Mouse (Mus musculus) heart, embryonic 14.5 days (tissue): ENCODE data around the gene Kcnj6. TPM values are rescaled to one million over a fixed set of nuclear protein-coding genes. Genes with fewer than 3 reads are reported as not detected.
A peak's percentile ranks its signal among the peaks of the same experiment; 100 is the strongest.
"Not testable (repeated sequence)": the region's sequence is repeated elsewhere in the genome, so short reads cannot be mapped to it uniquely, and the experiment has no call there.

Source experiments
- ATAC-seq: fragments of 200-750 bp; cut with Nextera tagmentation; 2 replicates; pipeline ENCODE4 v1.8.0; 2017; ENCODE audit warnings: low read depth, moderate TSS enrichment; ENCODE audit not compliant: insufficient number of reproducible peaks, insufficient read depth, low FRiP score
- H3K27ac ChIP-seq, 2 experiments: fragments of 200-500 bp in 1 of 2; fragments of 300-500 bp in 1 of 2; sonication (generic) in 1 of 2; replicated peaks in 1 of 2; 2 replicates each; pipeline ENCODE4 v1.5.1; 2012 to 2014; ENCODE audit warnings: low read depth in 2 of 2, low read length in 2 of 2, control low read depth in 1 of 2, mild to moderate bottlenecking in 1 of 2, mixed read lengths in 1 of 2; ENCODE audit not compliant: control insufficient read depth in 1 of 2, insufficient read depth in 1 of 2
- H3K27me3 ChIP-seq: fragments of 300-500 bp; sonication (generic); 2 replicates; pipeline ENCODE4 v1.6.1; 2014; ENCODE audit warnings: mild to moderate bottlenecking, low read length, control low read depth; ENCODE audit not compliant: control insufficient read depth, insufficient read depth
- H3K36me3 ChIP-seq: fragments of 300-500 bp; sonication (generic); 2 replicates; pipeline ENCODE4 v1.6.1; 2014; ENCODE audit warnings: mild to moderate bottlenecking, control low read depth, low read length, mixed read lengths; ENCODE audit not compliant: control insufficient read depth, insufficient read depth
- H3K4me1 ChIP-seq, 2 experiments: fragments of 200-500 bp in 1 of 2; fragments of 300-500 bp in 1 of 2; sonication (generic) in 1 of 2; 2 replicates each; pipeline ENCODE4 v1.6.1; 2012 to 2014; ENCODE audit warnings: low read length in 2 of 2, control low read depth in 1 of 2, mixed read lengths in 1 of 2; ENCODE audit not compliant: control insufficient read depth in 2 of 2, insufficient read depth in 2 of 2
- H3K4me2 ChIP-seq: fragments of 300-500 bp; sonication (generic); 2 replicates; pipeline ENCODE4 v1.6.1; 2014; ENCODE audit warnings: mild to moderate bottlenecking, low read length
- H3K4me3 ChIP-seq, 2 experiments: fragments of 200-500 bp in 1 of 2; fragments of 300-500 bp in 1 of 2; sonication (generic) in 1 of 2; 2 replicates each; pipeline ENCODE4 v1.5.1; 2012 to 2014; ENCODE audit warnings: low read length in 2 of 2, mild to moderate bottlenecking in 2 of 2, control low read depth in 1 of 2, low read depth in 1 of 2, moderate library complexity in 1 of 2; ENCODE audit not compliant: control insufficient read depth in 1 of 2, insufficient read depth in 1 of 2
- H3K9ac ChIP-seq: fragments of 300-500 bp; sonication (generic); 2 replicates; pipeline ENCODE4 v1.6.1; 2014; ENCODE audit warnings: mild to moderate bottlenecking, low read length
- H3K9me3 ChIP-seq: fragments of 300-500 bp; sonication (generic); 2 replicates; pipeline ENCODE4 v1.6.1; 2016; ENCODE audit warnings: low read length, control low read depth; ENCODE audit not compliant: control insufficient read depth
- WGBS: fragments of 180-500 bp; shearing (Covaris S2); extraction: QIAGEN DNeasy Blood & Tissue Kit; methylation state at CpG from one replicate; pipeline ENCODE4 v1.1.7; 2014; 5-methylcytosine and 5-hydroxymethylcytosine counted together
- polyA plus RNA-seq: library from polyadenylated mRNA; unstranded; fragments of >200 nt; fragmentation: Nextera tagmentation; extraction: Ambion mirVana; gene quantifications from 2 replicates; pipeline ENCODE4 v1.2.1, GENCODE M21; 2014

Kcnj6 gene
- polyA plus RNA-seq, 1 experiment from 2014 or later = 0.20 TPM

DNA sequence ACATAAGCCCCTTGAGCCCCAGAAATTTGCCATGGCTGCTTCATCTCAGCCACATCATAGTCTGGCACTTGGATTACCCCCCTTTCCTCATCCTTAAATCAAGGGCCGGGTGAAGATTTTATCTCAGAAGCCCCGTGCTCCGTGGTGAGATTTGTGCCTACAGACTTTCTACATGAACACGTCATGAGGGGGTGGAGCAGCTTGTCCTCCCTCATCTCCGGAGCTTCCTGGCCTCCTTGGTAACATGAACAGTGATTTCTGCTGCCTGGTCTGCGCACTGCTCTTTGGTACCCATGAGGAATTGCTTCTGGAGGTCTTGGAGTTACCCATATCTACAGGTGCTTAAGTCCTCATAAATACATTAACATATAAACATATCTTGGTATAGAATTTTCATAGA lies 172.2 kb downstream of the Kcnj6 start:
- no peak overlapping the region for H3K4me2 ChIP-seq
- H3K36me3 ChIP-seq = no peaks in the 10 kb centered on the region
- H3K4me1 ChIP-seq = peaks cover 20 to 31% of the 10 kb centered on the region in 2 experiments
- H3K4me3 ChIP-seq = no peak overlapping the region
- H3K9ac ChIP-seq = no peak overlapping the region
- ATAC-seq = no peak
- H3K27me3 ChIP-seq = no peaks in the 10 kb centered on the region
- H3K27ac ChIP-seq = no peak overlapping the region
- WGBS = 77% methylated on average over 6 of the region's 6 CpGs
- H3K9me3 ChIP-seq = no peaks in the 10 kb centered on the region

DNA sequence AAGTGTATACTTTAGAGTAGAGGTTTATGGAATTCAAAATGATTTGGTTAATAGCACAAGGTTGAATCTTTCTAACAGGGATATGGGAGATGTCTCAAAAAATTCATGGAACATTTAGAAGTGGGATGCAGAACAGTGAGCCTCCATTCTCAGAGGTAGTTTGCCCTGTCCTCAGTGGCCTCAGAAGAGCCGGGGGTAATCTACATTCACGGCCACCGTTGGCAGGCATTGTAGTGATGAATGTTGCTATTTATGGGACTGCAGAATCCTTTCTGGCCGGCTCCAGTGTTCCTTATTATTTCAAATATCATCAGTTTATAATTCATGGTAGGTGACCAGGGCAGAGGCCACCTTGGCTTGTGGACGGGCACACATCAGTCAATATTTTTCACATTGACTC lies 174.9 kb downstream of the Kcnj6 start:
- ATAC-seq = no peak
- H3K4me3 ChIP-seq = no peak overlapping the region
- H3K27ac ChIP-seq = peak overlapping the region in 1 of 2 experiments; percentile 51; a peak in 2 of 4 replicates
- H3K9ac ChIP-seq = no peak overlapping the region
- no peaks in the 10 kb centered on the region for H3K27me3 ChIP-seq
- H3K9me3 ChIP-seq = no peaks in the 10 kb centered on the region
- H3K4me1 ChIP-seq = peaks cover 16 to 25% of the 10 kb centered on the region in 2 experiments
- H3K4me2 ChIP-seq = no peak overlapping the region
- 38% methylated on average over 5 of the region's 5 CpGs for WGBS
- H3K36me3 ChIP-seq = no peaks in the 10 kb centered on the region

DNA sequence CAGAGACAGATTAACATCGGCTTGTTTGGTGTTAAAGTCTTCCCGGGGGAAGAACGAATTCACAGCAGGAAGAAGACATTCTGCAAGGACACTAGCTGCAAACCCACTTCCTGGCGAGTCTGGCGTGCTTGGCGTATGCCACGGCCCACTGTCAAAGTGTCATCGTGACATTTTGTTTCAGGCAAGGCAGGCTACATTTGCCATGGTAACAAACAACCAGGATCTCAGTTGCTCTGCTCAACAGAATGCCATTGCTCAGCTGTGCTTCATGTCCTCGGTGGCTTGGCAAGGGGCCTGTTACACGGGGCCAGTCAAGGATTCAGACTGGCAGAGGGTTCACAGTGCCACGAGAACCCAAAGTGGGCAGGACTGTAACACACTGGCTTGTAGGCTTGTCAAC lies 175.9 kb downstream of the Kcnj6 start:
- Histone ChIP-seq H3K9me3 (no peaks in the 10 kb centered on the region), H3K4me2 (no peak overlapping the region), H3K9ac (no peak overlapping the region), H3K27ac (no peak overlapping the region), H3K4me3 (no peak overlapping the region), H3K4me1 (peaks cover 11 to 16% of the 10 kb centered on the region in 2 experiments), H3K27me3 (no peaks in the 10 kb centered on the region), H3K36me3 (no peaks in the 10 kb centered on the region)
- 81% methylated on average over 11 of the region's 11 CpGs for WGBS
- no peak for ATAC-seq

DNA sequence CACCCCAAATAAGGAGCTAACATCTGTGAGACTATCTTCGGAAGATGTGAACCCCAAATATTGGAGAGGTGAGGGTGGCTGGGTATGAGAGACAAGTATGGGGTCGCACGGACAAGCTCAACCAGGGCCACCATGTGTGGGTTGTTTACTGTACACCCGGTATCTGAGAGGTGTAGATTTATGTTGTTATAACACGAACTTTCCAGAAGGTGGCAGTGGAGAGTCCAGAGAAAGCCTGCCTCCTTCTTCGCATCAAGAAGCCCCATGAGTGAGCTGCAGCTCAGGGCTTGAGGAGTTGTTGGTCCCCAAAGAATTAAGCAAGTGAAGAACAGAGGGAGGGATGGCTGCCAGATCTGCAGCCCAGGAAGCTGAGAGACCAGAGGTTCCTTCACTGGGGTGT lies 181.1 kb downstream of the Kcnj6 start:
- no peaks in the 10 kb centered on the region for H3K27me3 ChIP-seq
- no peak overlapping the region for H3K4me3 ChIP-seq
- no peak overlapping the region for H3K9ac ChIP-seq
- H3K9me3 ChIP-seq = peaks cover 18% of the 10 kb centered on the region
- no peak overlapping the region for H3K4me2 ChIP-seq
- WGBS = 24% methylated on average over 6 of the region's 6 CpGs
- no peak for ATAC-seq
- peaks cover 0 to 4% of the 10 kb centered on the region in 2 experiments; a peak in 1 of 4 replicates for H3K4me1 ChIP-seq
- H3K27ac ChIP-seq = no peak overlapping the region
- H3K36me3 ChIP-seq = no peaks in the 10 kb centered on the region

DNA sequence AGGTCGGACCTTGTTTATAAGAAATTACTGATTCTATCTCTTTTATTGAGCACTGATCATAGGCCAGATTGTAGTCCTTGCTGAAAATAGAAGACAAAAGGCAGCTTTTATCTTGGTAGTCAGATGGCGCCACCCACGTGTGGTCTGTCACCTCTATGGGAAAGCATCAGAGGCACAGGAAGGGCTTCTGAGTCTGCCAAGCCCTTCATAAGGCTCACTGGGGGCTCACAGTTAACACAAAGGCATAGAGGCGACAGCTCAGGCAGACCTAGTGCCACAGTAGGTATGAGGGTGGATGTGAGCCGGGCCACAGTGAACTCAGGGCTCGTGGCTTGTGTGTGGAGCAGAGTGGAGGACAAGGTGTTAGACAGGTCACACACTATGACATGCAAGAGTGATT lies 181.6 kb downstream of the Kcnj6 start:
- H3K4me2 ChIP-seq = no peak overlapping the region
- H3K9me3 ChIP-seq = peaks cover 18% of the 10 kb centered on the region
- H3K36me3 ChIP-seq = no peaks in the 10 kb centered on the region
- no peak for ATAC-seq
- no peak overlapping the region for H3K9ac ChIP-seq
- H3K4me3 ChIP-seq = no peak overlapping the region
- H3K27me3 ChIP-seq = no peaks in the 10 kb centered on the region
- no peak overlapping the region for H3K27ac ChIP-seq
- WGBS = 66% methylated on average over 6 of the region's 6 CpGs
- peaks cover 0 to 4% of the 10 kb centered on the region in 2 experiments; a peak in 1 of 4 replicates for H3K4me1 ChIP-seq

DNA sequence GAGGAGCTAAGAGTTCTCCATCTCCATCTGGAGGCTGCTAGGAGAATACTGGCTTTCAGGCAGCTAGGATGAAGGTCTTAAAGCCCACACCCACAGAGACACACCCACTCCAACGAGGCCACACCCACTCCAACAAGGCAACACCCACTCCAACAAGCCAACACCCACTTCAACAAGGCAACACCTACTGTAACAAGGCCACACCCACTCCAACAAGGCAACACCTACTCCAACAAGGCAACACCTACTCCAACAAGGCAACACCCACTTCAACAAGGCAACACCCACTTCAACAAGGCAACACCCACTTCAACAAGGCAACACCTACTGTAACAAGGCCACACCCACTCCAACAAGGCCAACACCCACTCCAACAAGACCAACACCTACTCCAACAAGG lies 188.2 kb downstream of the Kcnj6 start:
- H3K36me3 ChIP-seq, H3K4me3 ChIP-seq, H3K4me2 ChIP-seq, H3K4me1 ChIP-seq, H3K27me3 ChIP-seq, ATAC-seq, H3K27ac ChIP-seq, H3K9ac ChIP-seq: not testable (repeated sequence)
- H3K9me3 ChIP-seq = peaks cover 19% of the 10 kb centered on the region
- WGBS = 0% methylated on average over 1 of the region's 1 CpGs

DNA sequence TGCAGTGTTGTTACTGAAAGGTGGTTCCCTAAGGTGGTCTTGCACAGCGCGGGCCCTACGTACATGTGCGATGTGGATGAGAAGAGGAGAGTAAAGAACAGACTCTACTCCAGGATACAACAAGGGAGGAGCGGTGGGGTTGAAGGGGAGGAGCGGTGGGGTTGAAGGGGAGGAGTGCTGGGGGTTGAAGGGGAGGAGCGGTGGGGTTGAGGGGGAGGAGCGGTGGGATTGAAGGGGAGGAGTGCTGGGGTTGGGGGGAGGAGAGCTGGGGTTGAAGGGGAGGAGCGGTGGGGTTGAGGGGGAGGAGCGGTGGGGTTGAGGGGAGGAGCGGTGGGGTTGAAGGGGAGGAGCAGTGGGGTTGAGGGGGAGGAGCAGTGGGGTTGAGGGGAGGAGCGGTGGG lies 199.3 kb downstream of the Kcnj6 start:
- H3K4me1 ChIP-seq = peaks cover 0 to 5% of the 10 kb centered on the region in 2 experiments; a peak in 2 of 4 replicates
- H3K9me3 ChIP-seq = no peaks in the 10 kb centered on the region
- H3K4me2 ChIP-seq = no peak overlapping the region
- H3K27ac ChIP-seq = no peak overlapping the region
- no peaks in the 10 kb centered on the region for H3K36me3 ChIP-seq
- 74% methylated on average over 11 of the region's 12 CpGs for WGBS
- H3K4me3 ChIP-seq = no peak overlapping the region
- no peaks in the 10 kb centered on the region for H3K27me3 ChIP-seq
- ATAC-seq = no peak
- H3K9ac ChIP-seq = no peak overlapping the region

DNA sequence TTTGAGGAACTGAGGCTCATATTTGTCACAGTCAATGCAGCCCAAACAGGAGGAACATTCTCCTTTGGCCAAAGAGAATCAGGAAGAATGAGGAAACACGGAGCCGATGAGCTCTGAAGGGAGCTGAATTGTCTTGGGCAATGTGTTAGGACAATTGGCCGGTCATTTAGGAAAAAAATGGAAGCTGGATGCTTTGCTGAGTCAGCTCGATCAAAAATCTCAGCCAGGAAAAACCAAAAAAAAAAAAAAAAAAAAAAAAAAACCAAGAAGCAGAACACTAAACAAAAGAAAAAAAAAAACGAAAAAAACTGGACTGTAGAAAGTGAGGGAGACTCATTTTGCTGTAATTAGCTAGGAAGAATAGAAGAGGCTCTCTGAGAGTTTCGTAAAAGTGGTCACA lies 200.1 kb downstream of the Kcnj6 start:
- ATAC-seq = no peak
- no peaks in the 10 kb centered on the region for H3K9me3 ChIP-seq

More for the DNA sequence above, 200.1 kb downstream of the Kcnj6 start:
- Histone ChIP-seq H3K27me3 (no peaks in the 10 kb centered on the region), H3K9ac (no peak overlapping the region), H3K4me1 (peaks cover 0 to 5% of the 10 kb centered on the region in 2 experiments; a peak in 2 of 4 replicates), H3K36me3 (no peaks in the 10 kb centered on the region), H3K4me3 (no peak overlapping the region), H3K27ac (no peak overlapping the region), H3K4me2 (no peak overlapping the region)
- WGBS = 82% methylated on average over 6 of the region's 6 CpGs
